Mouse (Mus musculus) limb, embryonic 12.5 days (tissue): ENCODE measurements around the gene Fgfr2. TPM values are rescaled to one million over a fixed set of nuclear protein-coding genes. Genes with fewer than 3 reads are reported as not detected.

Experiments
- ATAC-seq: fragments of 200-750 bp; cut with Nextera tagmentation; 2 replicates; pipeline ENCODE4 v1.8.0; 2017; ENCODE audit warnings: low read depth, moderate TSS enrichment; ENCODE audit not compliant: insufficient number of reproducible peaks, insufficient read depth, low FRiP score, low TSS enrichment
- H3K27ac ChIP-seq: fragments of 300-500 bp; sonication (generic); 2 replicates; pipeline ENCODE4 v1.5.1; 2016; ENCODE audit warnings: mild to moderate bottlenecking, moderate library complexity
- H3K27me3 ChIP-seq: fragments of 300-500 bp; sonication (generic); 2 replicates; pipeline ENCODE4 v1.6.1; 2016; ENCODE audit warnings: mild to moderate bottlenecking, moderate library complexity
- H3K36me3 ChIP-seq: fragments of 300-500 bp; sonication (generic); 2 replicates; pipeline ENCODE4 v1.6.1; 2016; ENCODE audit warnings: mild to moderate bottlenecking, moderate library complexity
- H3K4me1 ChIP-seq: fragments of 300-500 bp; sonication (generic); replicated peaks from 2 replicates; pipeline ENCODE4 v1.6.1; 2016
- H3K4me2 ChIP-seq: fragments of 300-500 bp; sonication (generic); 2 replicates; pipeline ENCODE4 v1.6.1; 2016; ENCODE audit warnings: mild to moderate bottlenecking, moderate library complexity
- H3K4me3 ChIP-seq: fragments of 300-500 bp; sonication (generic); replicated peaks from 2 replicates; pipeline ENCODE4 v1.5.1; 2016; ENCODE audit warnings: mild to moderate bottlenecking
- H3K9ac ChIP-seq: fragments of 300-500 bp; sonication (generic); replicated peaks from 2 replicates; pipeline ENCODE4 v1.6.1; 2016; ENCODE audit warnings: mild to moderate bottlenecking, moderate library complexity
- H3K9me3 ChIP-seq: fragments of 300-500 bp; sonication (generic); 2 replicates; pipeline ENCODE4 v1.6.1; 2016; ENCODE audit warnings: mild to moderate bottlenecking, moderate library complexity
- WGBS: fragments of 180-500 bp; shearing (Covaris S2); methylation state at CpG from one replicate; pipeline ENCODE4 v1.1.7; 2016; 5-methylcytosine and 5-hydroxymethylcytosine counted together
- polyA plus RNA-seq: library from polyadenylated mRNA; unstranded; fragments of >200 nt; fragmentation: Nextera tagmentation; extraction: Ambion mirVana; gene quantifications from 2 replicates; pipeline ENCODE4 v1.2.1, GENCODE M21; 2016

Fgfr2 gene
- polyA plus RNA-seq, 1 experiment from 2014 or later, result 112 TPM

GRCm38 (mm10) chr7:130475970-130476369 lies 2647.2 kb downstream of the Fgfr2 start:
- no peaks in the 10 kb centered on the region; the same call in 1 of the 2 replicates for H3K4me1 ChIP-seq
- WGBS, result 24% methylated on average over 2 of the region's 2 CpGs
- no peak overlapping the region for H3K4me2 ChIP-seq
- H3K9me3 ChIP-seq, result no peaks in the 10 kb centered on the region
- peaks cover 16% of the 10 kb centered on the region; the same call in 1 of the 2 replicates for H3K36me3 ChIP-seq
- H3K27ac ChIP-seq, result no peak overlapping the region
- peak; percentile 68 for ATAC-seq
- no peaks in the 10 kb centered on the region for H3K27me3 ChIP-seq
- H3K9ac ChIP-seq, result no peak overlapping the region
- no peak overlapping the region for H3K4me3 ChIP-seq

GRCm38 (mm10) chr7:130473881-130474280 lies 2649.3 kb downstream of the Fgfr2 start:
- no peaks in the 10 kb centered on the region; the same call in 1 of the 2 replicates for H3K4me1 ChIP-seq
- no peaks in the 10 kb centered on the region for H3K9me3 ChIP-seq
- no peak overlapping the region for H3K9ac ChIP-seq
- no peak for ATAC-seq
- no peak overlapping the region for H3K27ac ChIP-seq
- no peaks in the 10 kb centered on the region for H3K27me3 ChIP-seq
- H3K36me3 ChIP-seq, result peaks cover 3% of the 10 kb centered on the region; the same call in 1 of the 2 replicates
- no peak overlapping the region for H3K4me2 ChIP-seq
- H3K4me3 ChIP-seq, result no peak overlapping the region
- 74% methylated on average over 3 of the region's 3 CpGs for WGBS

GRCm38 (mm10) chr7:130472683-130473082 lies 2650.5 kb downstream of the Fgfr2 start:
- no peak overlapping the region for H3K27ac ChIP-seq
- no peak overlapping the region for H3K4me2 ChIP-seq
- H3K4me1 ChIP-seq, result no peaks in the 10 kb centered on the region; the same call in 1 of the 2 replicates
- H3K36me3 ChIP-seq, result 0 out of 2 replicates have a peak, but pooled peaks cover 3% of the 10 kb centered on the region
- H3K27me3 ChIP-seq, result no peaks in the 10 kb centered on the region
- ATAC-seq, result no peak
- WGBS, result 77% methylated on average over 6 of the region's 6 CpGs
- no peak overlapping the region for H3K4me3 ChIP-seq
- H3K9me3 ChIP-seq, result no peaks in the 10 kb centered on the region
- H3K9ac ChIP-seq, result no peak overlapping the region

GRCm38 (mm10) chr7:130471045-130471444 lies 2652.1 kb downstream of the Fgfr2 start:
- Histone ChIP-seq H3K9ac (no peak overlapping the region), H3K4me2 (no peak overlapping the region), H3K9me3 (no peaks in the 10 kb centered on the region), H3K27ac (no peak overlapping the region), H3K27me3 (no peaks in the 10 kb centered on the region), H3K36me3 (peaks cover 8% of the 10 kb centered on the region), H3K4me1 (no peaks in the 10 kb centered on the region; the same call in 1 of the 2 replicates), H3K4me3 (no peak overlapping the region)
- ATAC-seq, result no peak
- WGBS, result 57% methylated on average over 6 of the region's 6 CpGs

- Histone ChIP-seq H3K27ac (peak overlapping the region; percentile 75), H3K4me2 (no peak overlapping the region), H3K9me3 (no peaks in the 10 kb centered on the region), H3K27me3 (no peaks in the 10 kb centered on the region), H3K4me3 (no peak overlapping the region), H3K9ac (no peak overlapping the region), H3K36me3 (peaks cover 33% of the 10 kb centered on the region), H3K4me1 (peaks cover 6% of the 10 kb centered on the region)
- 47% methylated on average over 4 of the region's 4 CpGs for WGBS
- no peak for ATAC-seq
These were observed 2667.4 kb downstream of the Fgfr2 start for GRCm38 (mm10) chr7:130455587-130456246.

GRCm38 (mm10) chr7:130454226-130454625 lies 2668.9 kb downstream of the Fgfr2 start:
- Histone ChIP-seq H3K36me3 (peaks cover 26% of the 10 kb centered on the region), H3K27me3 (no peaks in the 10 kb centered on the region), H3K9ac (no peak overlapping the region), H3K4me2 (no peak overlapping the region), H3K4me3 (no peak overlapping the region), H3K4me1 (peaks cover 6% of the 10 kb centered on the region), H3K27ac (no peak overlapping the region), H3K9me3 (no peaks in the 10 kb centered on the region)
- WGBS, result 81% methylated on average over 3 of the region's 3 CpGs
- no peak for ATAC-seq

- 96% methylated on average over 5 of the region's 5 CpGs for WGBS
- ATAC-seq, result no peak
These were observed 2687.4 kb downstream of the Fgfr2 start for GRCm38 (mm10) chr7:130435776-130436175.

GRCm38 (mm10) chr7:130432141-130432540 lies 2691.0 kb downstream of the Fgfr2 start:
- Histone ChIP-seq H3K4me2 (no peak overlapping the region), H3K36me3 (no peaks in the 10 kb centered on the region), H3K27ac (no peak overlapping the region), H3K27me3 (no peaks in the 10 kb centered on the region), H3K9ac (no peak overlapping the region), H3K4me3 (no peak overlapping the region), H3K4me1 (peaks cover 30% of the 10 kb centered on the region), H3K9me3 (no peaks in the 10 kb centered on the region)
- WGBS, result 95% methylated on average over 2 of the region's 2 CpGs
- ATAC-seq, result no peak

More at GRCm38 (mm10) chr7:130435776-130436175, 2687.4 kb downstream of the Fgfr2 start:
- H3K27ac ChIP-seq, result no peak overlapping the region
- H3K9ac ChIP-seq, result no peak overlapping the region
- H3K4me3 ChIP-seq, result no peak overlapping the region
- H3K27me3 ChIP-seq, result no peaks in the 10 kb centered on the region
- no peaks in the 10 kb centered on the region for H3K9me3 ChIP-seq
- H3K4me1 ChIP-seq, result 0 out of 2 replicates have a peak, but pooled peaks cover 6% of the 10 kb centered on the region
- no peak overlapping the region for H3K4me2 ChIP-seq
- H3K36me3 ChIP-seq, result 0 out of 2 replicates have a peak, but pooled peaks cover 3% of the 10 kb centered on the region

GRCm38 (mm10) chr7:130426586-130426985 lies 2696.6 kb downstream of the Fgfr2 start:
- ATAC-seq, result peak; percentile 97
- Histone ChIP-seq H3K4me3 (no peak overlapping the region), H3K27me3 (no peaks in the 10 kb centered on the region), H3K4me1 (peaks cover 37% of the 10 kb centered on the region), H3K9me3 (no peaks in the 10 kb centered on the region), H3K27ac (peak overlapping the region; percentile 80), H3K4me2 (peak overlapping the region; percentile 31), H3K36me3 (no peaks in the 10 kb centered on the region; the same call in 1 of the 2 replicates), H3K9ac (no peak overlapping the region)
- WGBS, result 4% methylated on average over 5 of the region's 5 CpGs

GRCm38 (mm10) chr7:130425991-130426390 lies 2697.2 kb downstream of the Fgfr2 start:
- H3K36me3 ChIP-seq, result no peaks in the 10 kb centered on the region; the same call in 1 of the 2 replicates
- WGBS, result 9% methylated on average over 2 of the region's 2 CpGs
- ATAC-seq, result no peak
- no peak overlapping the region for H3K9ac ChIP-seq
- no peak overlapping the region for H3K4me3 ChIP-seq
- H3K27ac ChIP-seq, result peak overlapping the region; percentile 80
- peak overlapping the region; percentile 31; the same call in 1 of the 2 replicates for H3K4me2 ChIP-seq
- peaks cover 33% of the 10 kb centered on the region for H3K4me1 ChIP-seq
- H3K9me3 ChIP-seq, result no peaks in the 10 kb centered on the region
- no peaks in the 10 kb centered on the region for H3K27me3 ChIP-seq

GRCm38 (mm10) chr7:130419961-130420360 lies 2703.2 kb downstream of the Fgfr2 start:
- no peak for ATAC-seq
- Histone ChIP-seq H3K9me3 (no peaks in the 10 kb centered on the region), H3K9ac (no peak overlapping the region), H3K27me3 (no peaks in the 10 kb centered on the region), H3K36me3 (no peaks in the 10 kb centered on the region; the same call in 1 of the 2 replicates), H3K4me2 (no peak overlapping the region), H3K4me3 (no peak overlapping the region), H3K27ac (no peak overlapping the region), H3K4me1 (no peaks in the 10 kb centered on the region)
- WGBS, result 74% methylated on average over 1 of the region's 1 CpGs
